Mouse (Mus musculus): ENCODE data around the gene Krt18. TPM values are rescaled to one million over a fixed set of nuclear protein-coding genes. Genes with fewer than 3 reads are reported as not detected.
A peak's percentile ranks its signal among the peaks of the same experiment; 100 is the strongest.

The Krt18 gene
- polyA plus RNA-seq, 1 experiment from 2014 or later, result 4.4 TPM

DNA sequence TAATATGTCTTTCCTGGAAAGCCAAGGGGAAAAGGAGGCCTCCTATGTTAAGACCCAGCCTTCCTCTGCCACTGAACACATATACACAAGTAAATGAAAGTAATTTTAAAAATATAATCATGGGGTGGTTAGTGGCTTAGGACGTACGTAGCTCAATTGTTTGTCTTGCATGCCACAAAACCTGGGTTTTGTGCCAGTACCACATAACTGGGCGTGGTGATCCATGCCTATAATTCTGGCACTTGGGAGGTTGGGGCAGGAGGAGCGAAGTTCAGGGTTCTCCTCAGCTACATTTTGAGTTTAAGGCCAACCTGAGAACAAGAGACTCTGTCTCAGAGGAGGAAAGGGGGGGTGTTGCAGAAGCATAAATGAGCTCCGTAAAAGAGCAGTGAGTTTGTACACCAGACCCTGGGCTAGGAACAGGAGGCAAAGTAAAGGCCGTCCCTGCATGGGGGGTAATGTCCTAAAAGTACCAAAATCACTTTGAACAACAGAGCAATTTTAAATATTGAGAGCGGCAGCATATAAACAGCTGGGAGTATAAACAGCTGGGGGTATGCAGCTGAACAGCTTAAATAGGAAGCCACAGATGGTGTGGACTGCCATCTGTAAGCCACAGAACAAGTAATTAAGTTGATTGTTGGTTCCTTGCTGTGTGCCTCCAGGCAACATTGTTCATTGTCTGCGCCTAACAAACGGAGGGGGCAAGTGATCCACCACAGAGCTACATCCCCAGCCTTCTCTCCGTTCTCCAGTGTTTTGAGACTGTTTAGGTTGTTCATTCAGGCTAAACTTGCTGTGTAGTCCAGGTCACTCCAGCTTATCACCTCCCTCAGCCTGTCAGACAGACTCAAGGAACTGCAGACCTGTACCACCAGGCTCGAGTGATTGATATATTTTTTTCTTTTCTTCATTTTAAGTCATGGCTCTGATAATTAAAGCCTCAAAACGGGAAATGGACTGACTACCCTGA is 20.6 kb upstream of the Krt18 start:
- H3K9me3 ChIP-seq (ENCODE audit: control insufficient read depth, low read length), result no peaks in the 10 kb centered on the region
- peaks cover 24% of the 10 kb centered on the region for H3K27me3 ChIP-seq (replicated peaks; ENCODE audit: control insufficient read depth, insufficient read depth, low read length)
- peaks cover 6% of the 10 kb centered on the region for H3K4me1 ChIP-seq (replicated peaks; ENCODE audit: control insufficient read depth, insufficient read depth, low read length)
- no peak overlapping the region for H3K9ac ChIP-seq (replicated peaks; ENCODE audit: low read depth, low read length)
- ATAC-seq, result peak; percentile 76
- H3K36me3 ChIP-seq (ENCODE audit: control insufficient read depth, insufficient read depth), result no peaks in the 10 kb centered on the region
- WGBS, result 40% methylated on average over 12 of the region's 12 CpGs
- no peak overlapping the region for H3K4me2 ChIP-seq (ENCODE audit: low read length)
- H3K4me3 ChIP-seq (replicated peaks; ENCODE audit: low read length), result no peak overlapping the region
- H3K27ac ChIP-seq (ENCODE audit: low read length), result no peak overlapping the region

DNA sequence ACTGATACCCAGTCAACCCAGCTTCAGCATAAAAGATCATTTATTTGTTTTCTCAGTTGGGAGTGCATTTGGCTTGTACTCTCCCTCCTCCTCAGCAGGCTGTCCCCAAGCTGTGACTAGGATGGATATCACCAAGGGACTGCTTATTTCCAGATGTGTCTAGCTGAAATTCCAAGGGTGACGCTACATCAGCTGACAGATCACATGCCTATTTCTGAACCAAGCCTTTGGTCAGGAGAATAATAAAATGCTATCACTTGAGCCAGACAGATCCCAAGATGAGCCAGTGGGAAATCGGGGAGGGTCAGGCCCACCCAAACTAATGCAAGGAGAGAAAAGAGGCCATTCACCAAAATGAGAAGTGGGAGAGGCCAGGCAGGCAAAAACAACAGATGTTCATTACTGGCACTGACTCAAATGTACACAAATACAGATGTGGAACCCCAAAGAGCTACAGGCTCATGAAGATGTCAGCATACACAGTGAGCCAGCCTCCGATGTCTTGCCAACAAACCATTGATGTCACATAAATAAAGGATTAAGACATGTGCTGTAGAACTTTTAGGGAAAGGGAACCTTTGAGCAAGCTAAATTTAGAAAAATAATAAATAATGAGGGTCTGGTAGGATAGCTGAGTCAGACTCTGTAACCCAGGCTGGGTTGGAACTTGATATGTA is 17.3 kb upstream of the Krt18 start:
- no peaks in the 10 kb centered on the region for H3K36me3 ChIP-seq (ENCODE audit: control insufficient read depth, insufficient read depth)
- H3K9me3 ChIP-seq (ENCODE audit: control insufficient read depth, low read length), result no peaks in the 10 kb centered on the region
- peaks cover 1% of the 10 kb centered on the region; the same call in 1 of the 2 replicates for H3K27me3 ChIP-seq (replicated peaks; ENCODE audit: control insufficient read depth, insufficient read depth, low read length)
- no peak overlapping the region for H3K4me3 ChIP-seq (replicated peaks; ENCODE audit: low read length)
- H3K4me2 ChIP-seq (ENCODE audit: low read length), result no peak overlapping the region
- H3K27ac ChIP-seq (ENCODE audit: low read length), result no peak overlapping the region
- no peak for ATAC-seq
- H3K4me1 ChIP-seq (replicated peaks; ENCODE audit: control insufficient read depth, insufficient read depth, low read length), result no peaks in the 10 kb centered on the region
- no peak overlapping the region for H3K9ac ChIP-seq (replicated peaks; ENCODE audit: low read depth, low read length)
- 76% methylated on average over 3 of the region's 3 CpGs for WGBS

DNA sequence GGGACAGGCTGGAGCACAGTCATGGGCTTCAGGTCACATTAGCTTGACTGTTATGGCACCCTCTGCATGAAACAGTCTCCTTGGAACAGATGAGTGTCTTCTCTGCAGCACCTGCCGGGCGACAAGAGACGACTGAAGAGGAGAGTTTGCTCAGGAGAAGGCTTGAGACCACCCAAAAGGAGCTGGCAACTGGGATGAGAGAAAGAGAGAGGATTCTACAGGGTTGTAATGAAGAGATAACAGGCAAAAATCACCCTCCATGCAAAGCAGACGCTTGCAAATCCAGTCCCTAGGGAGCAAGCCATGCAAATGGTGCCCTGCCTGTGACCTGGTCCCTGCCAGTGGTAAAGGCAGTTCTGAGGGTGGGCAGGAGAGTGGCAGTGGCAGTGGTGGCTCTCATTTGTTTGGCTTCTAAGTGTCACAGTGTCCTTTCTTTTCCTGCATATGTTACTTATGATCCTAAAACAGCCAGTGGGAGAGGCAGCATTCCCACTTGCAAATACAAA is 15.7 kb upstream of the Krt18 start:
- H3K4me3 ChIP-seq (replicated peaks; ENCODE audit: low read length), result no peak overlapping the region
- WGBS, result 64% methylated on average over 4 of the region's 4 CpGs
- H3K4me2 ChIP-seq (ENCODE audit: low read length), result no peak overlapping the region
- no peaks in the 10 kb centered on the region for H3K27me3 ChIP-seq (replicated peaks; ENCODE audit: control insufficient read depth, insufficient read depth, low read length)
- ATAC-seq, result no peak
- no peaks in the 10 kb centered on the region for H3K36me3 ChIP-seq (ENCODE audit: control insufficient read depth, insufficient read depth)
- no peak overlapping the region for H3K27ac ChIP-seq (ENCODE audit: low read length)
- no peak overlapping the region for H3K9ac ChIP-seq (replicated peaks; ENCODE audit: low read depth, low read length)
- H3K4me1 ChIP-seq (replicated peaks; ENCODE audit: control insufficient read depth, insufficient read depth, low read length), result no peaks in the 10 kb centered on the region; the same call in 1 of the 2 replicates
- no peaks in the 10 kb centered on the region for H3K9me3 ChIP-seq (ENCODE audit: control insufficient read depth, low read length)

DNA sequence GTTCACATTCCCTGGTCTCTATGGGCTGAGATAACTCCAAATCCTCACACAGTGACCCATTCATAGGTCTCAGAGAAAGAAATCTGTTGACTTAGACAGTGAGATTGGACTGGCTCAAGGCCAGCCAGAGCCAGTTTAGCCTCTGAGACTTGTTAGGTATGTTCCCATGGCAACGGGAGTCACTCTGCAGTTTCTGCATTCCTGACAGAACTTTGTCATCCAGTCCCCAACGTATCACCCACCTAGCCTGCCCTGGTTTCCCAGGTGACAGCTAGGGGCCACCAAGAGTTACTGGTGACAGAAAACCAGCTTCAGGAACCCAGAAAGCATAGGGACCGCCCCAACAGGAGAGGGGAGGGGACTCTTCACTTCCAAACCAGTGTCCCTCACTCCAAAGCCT is 14.3 kb upstream of the Krt18 start:
- H3K27ac ChIP-seq (ENCODE audit: low read length), result no peak overlapping the region
- H3K4me3 ChIP-seq (replicated peaks; ENCODE audit: low read length), result no peak overlapping the region
- no peaks in the 10 kb centered on the region for H3K36me3 ChIP-seq (ENCODE audit: control insufficient read depth, insufficient read depth)
- H3K9ac ChIP-seq (replicated peaks; ENCODE audit: low read depth, low read length), result no peak overlapping the region
- WGBS, result 47% methylated on average over 3 of the region's 3 CpGs
- ATAC-seq, result no peak
- H3K27me3 ChIP-seq (replicated peaks; ENCODE audit: control insufficient read depth, insufficient read depth, low read length), result no peaks in the 10 kb centered on the region
- no peaks in the 10 kb centered on the region for H3K9me3 ChIP-seq (ENCODE audit: control insufficient read depth, low read length)
- H3K4me1 ChIP-seq (replicated peaks; ENCODE audit: control insufficient read depth, insufficient read depth, low read length), result no peaks in the 10 kb centered on the region; the same call in 1 of the 2 replicates
- H3K4me2 ChIP-seq (ENCODE audit: low read length), result no peak overlapping the region

DNA sequence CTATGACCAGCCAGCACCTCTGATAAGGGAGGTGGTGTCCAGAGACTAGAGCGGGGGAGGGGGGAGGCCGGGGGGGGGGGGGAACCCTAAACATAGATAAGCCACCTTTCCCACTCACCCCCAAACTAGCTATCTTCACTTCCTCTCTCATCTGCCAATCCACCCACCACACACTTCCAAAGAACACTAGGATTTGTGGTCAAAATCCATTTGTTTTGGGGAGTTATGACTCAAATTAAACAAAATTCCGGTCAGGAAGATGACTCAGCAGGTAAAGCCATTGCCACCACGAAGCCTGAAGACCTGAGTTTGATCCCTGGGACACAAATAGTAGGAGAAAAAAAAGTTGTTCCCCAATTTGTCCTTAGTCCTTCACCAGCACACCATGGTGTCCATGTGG is 13.1 kb upstream of the Krt18 start:
- Histone ChIP-seq H3K4me1 (replicated peaks; ENCODE audit: control insufficient read depth, insufficient read depth, low read length) (no peaks in the 10 kb centered on the region; the same call in 1 of the 2 replicates), H3K36me3 (ENCODE audit: control insufficient read depth, insufficient read depth) (no peaks in the 10 kb centered on the region), H3K9ac (replicated peaks; ENCODE audit: low read depth, low read length) (no peak overlapping the region), H3K4me2 (ENCODE audit: low read length) (no peak overlapping the region), H3K27me3 (replicated peaks; ENCODE audit: control insufficient read depth, insufficient read depth, low read length) (no peaks in the 10 kb centered on the region), H3K4me3 (replicated peaks; ENCODE audit: low read length) (no peak overlapping the region), H3K9me3 (ENCODE audit: control insufficient read depth, low read length) (no peaks in the 10 kb centered on the region), H3K27ac (ENCODE audit: low read length) (no peak overlapping the region)
- WGBS, result 63% methylated on average over 2 of the region's 4 CpGs
- ATAC-seq, result no peak

DNA sequence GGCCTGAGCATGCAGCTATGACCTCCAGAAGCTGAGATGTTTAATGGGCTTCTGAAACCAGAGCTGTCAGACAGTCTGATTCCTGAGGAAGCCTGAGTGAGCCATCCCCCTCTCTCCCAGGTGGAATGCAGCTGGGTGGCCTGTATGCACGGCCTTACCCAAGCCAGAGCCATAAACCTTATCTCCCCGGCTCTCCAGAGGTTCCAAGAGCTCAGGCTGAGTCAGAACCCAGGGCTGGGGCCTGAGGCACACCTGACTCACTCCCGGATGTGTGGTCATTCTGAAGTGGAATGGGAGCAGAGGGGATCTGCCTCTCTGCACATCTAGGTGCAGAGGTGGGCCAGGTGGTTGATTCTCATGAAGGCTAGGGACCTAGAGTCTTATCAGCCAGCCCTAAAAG is 11.9 kb upstream of the Krt18 start:
- Histone ChIP-seq H3K27me3 (replicated peaks; ENCODE audit: control insufficient read depth, insufficient read depth, low read length) (no peaks in the 10 kb centered on the region), H3K36me3 (ENCODE audit: control insufficient read depth, insufficient read depth) (no peaks in the 10 kb centered on the region), H3K4me2 (ENCODE audit: low read length) (no peak overlapping the region), H3K4me1 (replicated peaks; ENCODE audit: control insufficient read depth, insufficient read depth, low read length) (no peaks in the 10 kb centered on the region; the same call in 1 of the 2 replicates), H3K27ac (ENCODE audit: low read length) (no peak overlapping the region), H3K9me3 (ENCODE audit: control insufficient read depth, low read length) (no peaks in the 10 kb centered on the region), H3K9ac (replicated peaks; ENCODE audit: low read depth, low read length) (no peak overlapping the region), H3K4me3 (replicated peaks; ENCODE audit: low read length) (no peak overlapping the region)
- no peak for ATAC-seq
- WGBS, result 54% methylated on average over 3 of the region's 3 CpGs

DNA sequence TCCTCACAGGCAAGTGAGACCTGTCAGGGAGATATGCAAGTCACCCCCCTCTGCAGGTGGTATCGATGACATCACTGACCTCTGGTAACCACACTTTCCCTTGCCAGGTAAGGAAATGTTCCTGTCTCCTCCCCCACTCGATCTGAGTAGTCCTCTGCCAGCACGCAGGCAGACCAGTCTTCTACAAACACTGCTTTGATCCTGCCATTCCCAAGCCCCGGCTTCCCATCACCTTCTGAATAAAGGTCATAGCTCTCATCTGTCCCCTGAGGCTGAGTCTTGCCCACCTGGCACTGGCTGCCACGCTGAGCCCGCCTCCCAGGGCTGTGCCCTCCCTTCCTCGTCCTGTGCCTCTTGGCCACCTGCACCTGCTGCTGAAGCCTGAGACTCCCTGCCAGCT is 11.2 kb upstream of the Krt18 start:
- ATAC-seq, result no peak

DNA sequence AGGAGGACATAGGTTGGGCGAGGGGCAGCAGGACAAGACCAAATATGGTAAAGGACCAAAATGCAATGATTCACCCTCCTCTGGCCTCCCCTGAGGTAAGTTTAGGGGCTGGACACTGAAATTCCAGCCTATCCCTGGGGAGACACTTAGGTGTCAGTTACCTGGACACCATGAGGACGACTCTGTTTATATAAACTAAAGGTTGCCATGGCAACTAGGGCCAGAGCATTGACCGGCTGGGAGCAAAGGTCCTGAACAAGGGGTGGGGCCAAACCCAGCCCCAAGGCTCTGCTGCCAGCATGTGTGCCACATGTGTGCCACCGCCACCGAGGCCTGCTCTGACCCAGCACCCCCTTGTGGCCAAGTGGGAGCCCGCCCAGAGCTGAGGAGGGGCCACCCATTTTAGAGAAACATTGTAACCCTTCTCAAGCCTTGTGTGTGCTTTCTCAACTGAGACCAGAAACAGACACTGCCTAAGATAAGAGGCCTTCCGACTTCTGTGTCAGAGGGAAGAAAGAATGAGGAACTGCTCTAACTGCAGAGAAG is 10.0 kb upstream of the Krt18 start:
- no peak overlapping the region for H3K9ac ChIP-seq (replicated peaks; ENCODE audit: low read depth, low read length)

More for the DNA sequence above, 11.2 kb upstream of the Krt18 start:
- H3K4me1 ChIP-seq (replicated peaks; ENCODE audit: control insufficient read depth, insufficient read depth, low read length), result no peaks in the 10 kb centered on the region; the same call in 1 of the 2 replicates
- no peak overlapping the region for H3K4me3 ChIP-seq (replicated peaks; ENCODE audit: low read length)
- no peaks in the 10 kb centered on the region for H3K9me3 ChIP-seq (ENCODE audit: control insufficient read depth, low read length)
- no peaks in the 10 kb centered on the region for H3K27me3 ChIP-seq (replicated peaks; ENCODE audit: control insufficient read depth, insufficient read depth, low read length)
- H3K27ac ChIP-seq (ENCODE audit: low read length), result no peak overlapping the region
- 27% methylated on average over 7 of the region's 7 CpGs for WGBS
- H3K9ac ChIP-seq (replicated peaks; ENCODE audit: low read depth, low read length), result no peak overlapping the region
- no peaks in the 10 kb centered on the region for H3K36me3 ChIP-seq (ENCODE audit: control insufficient read depth, insufficient read depth)
- H3K4me2 ChIP-seq (ENCODE audit: low read length), result no peak overlapping the region

DNA sequence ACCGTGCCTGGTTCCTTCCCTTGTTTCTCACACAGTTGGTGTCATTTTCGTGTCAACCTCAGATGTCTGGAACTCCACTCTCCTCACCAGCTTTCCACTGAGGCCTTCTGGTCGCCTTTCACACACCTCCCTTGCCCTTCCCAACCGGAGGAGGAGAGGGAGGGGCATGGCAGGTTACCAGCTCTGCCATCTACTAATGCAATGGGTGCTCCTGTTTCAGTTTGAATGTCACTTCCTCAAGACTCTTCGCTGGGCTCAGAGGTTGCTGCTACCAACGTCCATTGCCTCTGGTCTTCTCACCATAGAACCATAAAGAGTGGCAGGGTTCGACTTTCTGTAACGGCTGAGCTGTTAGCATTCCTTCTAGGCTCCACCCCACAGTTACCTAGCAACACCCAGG is 5.5 kb upstream of the Krt18 start:
- no peak for ATAC-seq
- 34% methylated on average over 8 of the region's 8 CpGs for WGBS

More for the DNA sequence above, 10.0 kb upstream of the Krt18 start:
- H3K36me3 ChIP-seq (ENCODE audit: control insufficient read depth, insufficient read depth), result no peaks in the 10 kb centered on the region
- ATAC-seq, result no peak
- H3K4me2 ChIP-seq (ENCODE audit: low read length), result no peak overlapping the region
- no peaks in the 10 kb centered on the region; the same call in 1 of the 2 replicates for H3K4me1 ChIP-seq (replicated peaks; ENCODE audit: control insufficient read depth, insufficient read depth, low read length)
- H3K4me3 ChIP-seq (replicated peaks; ENCODE audit: low read length), result no peak overlapping the region
- H3K27ac ChIP-seq (ENCODE audit: low read length), result no peak overlapping the region
- WGBS, result 38% methylated on average over 7 of the region's 7 CpGs
- H3K27me3 ChIP-seq (replicated peaks; ENCODE audit: control insufficient read depth, insufficient read depth, low read length), result no peaks in the 10 kb centered on the region
- no peaks in the 10 kb centered on the region for H3K9me3 ChIP-seq (ENCODE audit: control insufficient read depth, low read length)

More for the DNA sequence above, 5.5 kb upstream of the Krt18 start:
- Histone ChIP-seq H3K9me3 (ENCODE audit: control insufficient read depth, low read length) (no peaks in the 10 kb centered on the region), H3K4me3 (replicated peaks; ENCODE audit: low read length) (no peak overlapping the region), H3K27me3 (replicated peaks; ENCODE audit: control insufficient read depth, insufficient read depth, low read length) (peaks cover 13% of the 10 kb centered on the region; the same call in 1 of the 2 replicates), H3K27ac (ENCODE audit: low read length) (no peak overlapping the region), H3K4me1 (replicated peaks; ENCODE audit: control insufficient read depth, insufficient read depth, low read length) (0 out of 2 replicates have a peak, but pooled peaks cover 6% of the 10 kb centered on the region), H3K36me3 (ENCODE audit: control insufficient read depth, insufficient read depth) (no peaks in the 10 kb centered on the region), H3K4me2 (ENCODE audit: low read length) (no peak overlapping the region), H3K9ac (replicated peaks; ENCODE audit: low read depth, low read length) (no peak overlapping the region)
